Mouse (Mus musculus): ENCODE results near the gene Nop16. TPM values are rescaled to one million over a fixed set of nuclear protein-coding genes. Genes with fewer than 3 reads are reported as not detected.

The Nop16 gene
- total RNA-seq, 2 experiments from 2014 or later, result 17.0 to 20.0 TPM

DNA sequence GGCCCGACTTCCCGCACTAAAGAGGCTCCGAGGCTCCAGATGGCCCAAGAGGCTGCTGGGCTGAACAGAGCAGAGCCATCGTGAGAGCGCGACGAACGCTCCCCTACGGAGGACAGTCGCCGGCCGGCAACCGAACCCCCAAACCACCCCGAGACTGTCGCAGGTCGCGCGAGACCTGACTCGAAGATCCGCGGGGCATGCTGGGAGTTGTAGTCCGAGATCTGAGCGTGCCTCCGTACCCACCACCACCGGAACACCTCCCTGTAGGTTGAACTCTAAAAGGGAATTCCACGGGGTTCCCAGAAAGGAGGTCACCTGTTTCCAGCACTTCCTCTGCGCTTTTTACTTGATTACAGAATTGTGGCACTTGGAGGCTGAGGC lies 24.7 kb downstream of the Nop16 start, which contains the start of gene 4833439L19Rik:
Gene 4833439L19Rik (minus strand): TSS at position 235 of the 381 bp plus-strand sequence.
- DNase-seq, result peak; percentile 96 to 97
- intact Hi-C loops (cut with DNase I), result loop anchor here (2.0 kb wide), 1 partner anchor 56 kb away; the partner anchor contains the start of gene Faf2

DNA sequence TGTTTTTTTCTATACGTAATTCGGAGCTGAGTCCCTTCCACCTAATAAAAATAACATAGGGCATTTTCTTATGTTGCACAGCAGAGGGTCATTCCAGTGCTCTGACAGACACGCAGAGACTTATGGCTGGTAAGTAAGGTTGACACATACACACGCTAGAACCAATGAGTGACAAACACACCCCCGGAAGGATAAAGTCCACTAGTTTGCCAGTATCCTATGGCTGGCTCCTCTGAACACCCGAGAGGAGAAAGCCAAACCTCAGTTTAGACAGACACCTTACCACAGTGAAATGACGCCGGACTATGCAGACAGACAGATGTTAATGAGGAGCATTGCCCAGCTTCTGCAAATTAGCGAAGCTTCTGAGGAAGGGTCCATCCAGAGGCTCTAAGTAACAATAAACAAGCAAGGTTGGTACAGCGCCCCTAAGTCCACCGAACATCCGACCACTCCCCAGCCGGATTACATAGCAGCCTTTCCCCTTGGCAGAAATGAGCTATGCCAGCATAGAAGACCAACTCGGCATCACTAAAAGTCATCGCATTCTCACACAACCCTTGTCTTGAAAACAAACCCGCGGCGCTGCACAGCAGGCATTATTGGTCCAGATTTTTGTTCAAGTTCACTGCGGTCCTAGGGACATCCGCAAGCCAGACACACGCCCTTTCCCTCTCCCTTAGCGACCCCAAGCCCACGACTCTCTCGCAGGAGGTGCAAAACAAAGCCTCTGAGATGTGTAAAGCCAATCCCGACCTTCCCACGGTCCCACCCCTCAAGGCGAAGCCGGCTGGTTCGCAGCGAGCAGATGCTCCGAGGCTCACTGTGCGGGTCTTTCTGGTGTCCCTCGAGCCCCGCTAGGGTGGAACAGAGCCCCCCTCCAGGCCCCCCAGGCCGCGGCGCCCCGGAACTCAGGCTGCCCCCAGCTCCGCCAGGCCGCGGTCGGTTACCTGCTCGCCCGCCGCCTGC lies 25.4 kb downstream of the Nop16 start:
- intact Hi-C loops (cut with DNase I), result loop anchor here (2.0 to 5.0 kb wide), 2 partner anchors 56 to 97 kb away; partner anchors contain the start of genes Faf2 and Thoc3
- no peak for DNase-seq

DNA sequence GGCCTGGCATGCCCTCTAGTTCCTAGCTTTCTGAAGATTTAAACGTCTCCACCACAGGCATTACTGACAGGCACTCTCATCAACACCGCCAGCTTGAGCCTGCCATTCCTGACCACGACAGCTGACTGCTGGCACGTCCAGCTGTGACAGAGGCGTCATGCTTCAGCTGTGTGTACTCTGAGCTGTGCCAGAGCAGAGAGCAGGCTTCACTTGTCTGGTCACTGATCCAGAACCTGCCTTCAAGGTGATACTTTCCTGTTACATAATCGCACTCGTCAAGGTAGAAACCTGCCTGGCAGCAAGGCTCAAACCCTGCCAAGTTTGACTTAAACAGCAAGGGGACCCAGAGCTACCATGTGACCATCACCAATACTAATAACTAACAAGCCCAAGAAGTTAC lies 27.3 kb downstream of the Nop16 start:
- intact Hi-C loops (cut with DNase I), result loop anchor here (5.0 kb wide), 1 partner anchor 95 kb away; the partner anchor contains the start of gene Thoc3
- DNase-seq, result no peak

DNA sequence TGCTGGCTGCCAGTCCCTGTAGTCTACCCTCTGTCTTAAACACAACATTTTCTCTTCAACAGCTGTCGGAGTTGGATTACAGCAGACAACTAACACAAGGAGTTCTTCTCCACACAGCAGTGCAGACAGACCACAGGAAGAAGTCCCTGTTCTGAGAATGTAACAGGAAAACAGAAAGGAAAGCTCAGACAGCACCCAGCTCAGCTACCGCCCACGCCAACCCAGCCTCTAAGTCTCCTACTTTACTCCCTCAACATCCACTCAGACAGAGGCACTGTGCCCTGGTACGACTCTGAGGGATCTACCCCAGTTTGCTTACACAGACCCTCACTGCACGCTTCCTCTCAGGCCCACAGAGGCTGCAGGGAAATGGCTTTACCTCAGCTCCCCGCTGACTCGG lies 29.3 kb downstream of the Nop16 start:
- intact Hi-C loops (cut with DNase I), result loop anchor here (5.0 kb wide), 1 partner anchor 93 kb away; the partner anchor contains the start of gene Thoc3
- DNase-seq, result no peak

DNA sequence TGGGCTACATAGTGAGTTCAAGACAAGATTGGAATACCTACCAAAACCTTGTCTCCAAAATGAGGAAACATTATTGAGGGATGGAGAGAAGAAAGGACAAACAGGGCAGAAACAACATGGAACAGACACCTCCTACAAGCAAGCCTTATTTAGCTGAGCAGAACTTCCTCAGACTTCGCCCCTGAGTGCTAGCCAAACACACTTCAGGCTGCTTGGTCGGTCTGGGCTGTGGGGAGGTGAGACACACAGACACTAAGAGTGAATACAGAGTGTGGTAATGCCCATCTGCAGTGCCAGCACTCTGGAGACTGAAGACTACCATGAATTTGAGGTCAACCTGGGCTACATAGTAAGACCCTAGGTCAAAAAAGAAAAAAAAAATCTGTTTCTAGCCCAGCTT lies 30.2 kb downstream of the Nop16 start:
- intact Hi-C loops (cut with DNase I), result loop anchor here (5.0 kb wide), 1 partner anchor 92 kb away; the partner anchor contains the start of gene Thoc3
- DNase-seq, result no peak

DNA sequence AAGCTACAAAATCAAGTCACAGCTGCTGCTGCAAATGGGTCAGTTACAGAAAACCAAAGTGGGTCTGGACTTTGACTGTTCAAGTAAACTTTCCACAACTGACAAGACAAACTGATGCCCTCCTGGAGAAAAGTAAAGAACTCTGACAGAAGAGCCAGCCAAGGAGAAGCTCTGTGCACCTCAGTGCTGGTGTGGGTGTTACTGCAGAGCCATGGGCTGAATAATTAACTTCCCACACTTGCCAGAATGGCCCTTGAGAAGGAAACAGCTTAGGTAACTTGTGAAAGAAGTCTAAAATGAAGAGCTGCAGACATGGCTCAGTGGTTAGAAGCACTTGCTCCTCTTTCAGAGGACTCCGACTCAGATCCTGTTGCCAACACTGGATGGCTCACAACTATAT lies 32.2 kb downstream of the Nop16 start:
- intact Hi-C loops (cut with DNase I), result no loop called here
- no peak for DNase-seq

DNA sequence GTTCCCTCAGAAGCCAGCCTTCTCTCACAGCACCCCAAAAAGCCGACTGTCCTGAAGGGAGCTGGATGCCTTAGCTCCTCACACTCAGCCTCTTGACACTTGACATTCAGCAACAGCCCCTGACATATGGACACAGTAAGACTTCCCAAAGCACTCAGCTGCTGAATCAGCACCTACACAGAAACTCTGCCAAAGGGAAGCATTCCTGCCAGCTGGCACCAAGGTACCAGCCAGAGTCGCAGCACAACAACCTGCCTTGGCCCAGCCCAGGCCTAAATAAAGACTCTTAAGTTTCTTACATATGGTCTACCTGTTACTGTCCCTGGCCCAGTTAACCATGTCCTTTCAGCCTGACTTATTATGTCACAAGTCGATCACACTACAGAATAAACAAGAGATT lies 33.1 kb downstream of the Nop16 start:
- intact Hi-C loops (cut with DNase I), result no loop called here
- DNase-seq, result peak; percentile 77 to 81

DNA sequence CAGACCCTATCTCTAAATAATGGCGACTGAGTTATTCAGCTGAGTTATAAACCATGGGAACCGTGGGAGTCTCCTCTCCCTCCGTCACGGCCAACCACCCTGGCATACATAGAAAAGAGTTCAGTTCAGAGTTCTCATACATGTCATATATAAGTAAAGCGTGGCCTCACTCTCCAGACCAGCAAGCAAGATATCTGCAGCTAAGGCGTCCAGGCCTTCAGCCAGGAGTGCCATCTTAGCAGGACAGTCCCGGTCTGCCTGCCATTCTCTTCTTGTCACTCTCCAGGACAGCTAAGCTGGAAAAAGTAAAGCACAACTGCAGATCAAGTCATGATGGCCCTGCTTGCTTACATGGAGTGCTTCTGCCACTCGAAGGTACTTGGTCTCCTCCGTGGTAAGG lies 33.7 kb downstream of the Nop16 start:
- intact Hi-C loops (cut with DNase I), result no loop called here
- DNase-seq, result no peak

DNA sequence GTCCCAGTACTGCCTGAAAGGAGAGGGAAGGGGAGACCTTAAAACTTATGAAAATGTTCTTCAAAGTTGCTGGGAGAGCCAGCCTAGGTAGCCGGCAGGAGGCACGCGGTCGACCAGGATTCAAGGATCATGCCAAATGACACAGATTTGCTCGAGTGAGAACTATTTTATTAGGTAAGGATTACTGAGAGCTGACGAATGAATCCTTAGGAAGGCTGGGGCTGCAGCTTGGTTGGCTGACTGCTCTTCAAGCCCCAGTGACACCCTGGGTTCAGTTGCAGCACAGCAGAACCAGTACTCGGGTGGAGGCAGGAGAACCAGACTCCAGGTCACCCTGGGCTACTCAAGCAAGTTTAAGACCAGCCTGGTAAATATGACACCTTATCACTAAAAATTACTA lies 41.9 kb downstream of the Nop16 start:
- intact Hi-C loops (cut with DNase I), result no loop called here

More for the DNA sequence above, 41.9 kb downstream of the Nop16 start:
- no peak for DNase-seq

Small RNAs within 50 kb of the gene (microRNA-seq; reads per million reads assigned to microRNA genes)
- gene Gm24195, result 0 reads per million in 2 experiments

Other genes with a start within 250 kb of the Nop16 start
- 1 to 10 TPM; 8.9 to 9.8 TPM for gene Cplx2, start 218.7 kb downstream of the Nop16 start, total RNA-seq (2021)
- gene Thoc3, start 121.2 kb downstream of the Nop16 start, total RNA-seq (2021), result 10 to 100 TPM; 33.3 to 34.0 TPM
- 1 to 10 TPM; 3.0 to 4.7 TPM for gene Simc1, start 86.3 kb downstream of the Nop16 start, total RNA-seq (2021)
- gene 4833439L19Rik, start 24.7 kb downstream of the Nop16 start, total RNA-seq (2021), result 100 to 1,000 TPM in 1 of 2 experiments, 10 to 100 TPM in 1; 99.0 to 105 TPM
- gene Arl10, start 15.1 kb downstream of the Nop16 start, total RNA-seq (2021), result 10 to 100 TPM in 1 of 2 experiments, 1 to 10 TPM in 1; 9.6 to 11.3 TPM
- gene Higd2a, start 117 bp upstream of the Nop16 start, total RNA-seq (2021), result 100 to 1,000 TPM; 236 to 244 TPM
- 100 to 1,000 TPM in 1 of 2 experiments, 10 to 100 TPM in 1; 99.4 to 103 TPM for gene Cltb, start 21.3 kb upstream of the Nop16 start, total RNA-seq (2021)
- 10 to 100 TPM; 30.9 to 33.1 TPM for gene Faf2, start 31.7 kb upstream of the Nop16 start, total RNA-seq (2021)
- 10 to 100 TPM; 61.2 to 62.2 TPM for gene Rnf44, start 103.8 kb upstream of the Nop16 start, total RNA-seq (2021)
- gene Cdhr2, start 111.4 kb upstream of the Nop16 start, total RNA-seq (2021), result not detected
- under 1 TPM; 0.05 to 0.10 TPM for gene Gprin1, start 159.8 kb upstream of the Nop16 start, total RNA-seq (2021)
- not detected for gene Sncb, start 176.5 kb upstream of the Nop16 start, total RNA-seq (2021)
- gene Eif4e1b, start 193.9 kb upstream of the Nop16 start, total RNA-seq (2021), result not detected
- gene Tspan17, start 199.3 kb upstream of the Nop16 start, total RNA-seq (2021), result 10 to 100 TPM in 1 of 2 experiments, 1 to 10 TPM in 1; 10.0 to 14.3 TPM

All from heart, postnatal 10 days (tissue).